Mouse (Mus musculus): ENCODE data around the gene Ccdc24.

The Ccdc24 gene

DNA sequence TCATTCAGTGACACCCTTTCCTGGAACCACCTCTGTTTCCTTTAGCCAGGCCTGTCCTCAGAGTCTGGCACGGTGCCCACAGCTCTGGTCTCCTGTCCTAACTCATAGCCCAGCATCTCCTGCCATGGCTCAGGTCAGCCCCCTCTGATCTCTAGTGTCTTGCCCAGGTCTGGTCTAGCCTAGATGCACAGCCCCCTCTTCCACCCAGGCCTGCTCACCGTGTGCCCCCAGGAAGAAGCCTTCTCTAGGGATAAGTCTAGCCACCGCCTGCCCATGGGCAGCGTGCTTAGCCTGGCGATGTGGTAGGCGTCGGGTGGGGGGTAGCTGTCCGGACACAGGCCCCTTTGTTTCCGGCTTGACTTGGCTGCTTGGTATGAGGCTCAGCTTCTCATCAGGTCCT is 17.2 kb downstream of the Ccdc24 start:
- no peak for DNase-seq (ENCODE audit: low spot score in 2 of 2)

DNA sequence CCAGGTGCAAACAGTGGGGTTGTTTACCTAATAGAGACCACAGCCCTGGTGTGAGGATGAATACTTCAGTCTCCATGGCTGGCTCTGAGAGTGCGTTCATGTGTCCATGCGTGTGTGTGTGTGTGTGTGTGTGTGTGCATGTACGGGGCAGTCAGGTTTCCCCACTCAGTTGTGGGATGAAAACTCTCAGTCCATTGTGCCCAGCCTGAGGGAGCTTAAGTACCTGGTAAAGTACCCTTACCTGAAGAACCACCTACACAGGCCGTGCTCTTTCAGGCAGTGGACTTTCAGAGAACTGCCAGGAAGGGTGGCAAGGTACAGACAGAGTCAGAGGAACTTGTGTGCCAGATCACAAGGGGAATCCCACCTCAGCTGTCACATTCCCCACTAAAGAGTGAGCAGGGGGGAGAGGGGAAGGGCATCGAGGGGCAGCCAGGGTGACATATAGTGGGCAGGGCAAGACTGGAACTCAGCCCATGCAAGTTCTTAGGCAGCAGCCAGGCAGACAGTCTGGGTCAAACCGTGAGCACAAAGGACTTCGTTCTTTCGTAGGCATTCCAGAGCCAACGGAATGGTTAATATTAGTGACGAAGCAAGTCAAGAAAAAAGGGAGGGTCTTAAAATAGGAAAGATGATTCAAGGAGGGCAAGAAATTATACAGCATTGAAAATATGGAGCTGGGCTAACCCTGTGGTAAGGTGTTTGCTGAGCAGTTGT is 20.0 kb downstream of the Ccdc24 start:
- no peak for DNase-seq (ENCODE audit: low spot score in 2 of 2)

DNA sequence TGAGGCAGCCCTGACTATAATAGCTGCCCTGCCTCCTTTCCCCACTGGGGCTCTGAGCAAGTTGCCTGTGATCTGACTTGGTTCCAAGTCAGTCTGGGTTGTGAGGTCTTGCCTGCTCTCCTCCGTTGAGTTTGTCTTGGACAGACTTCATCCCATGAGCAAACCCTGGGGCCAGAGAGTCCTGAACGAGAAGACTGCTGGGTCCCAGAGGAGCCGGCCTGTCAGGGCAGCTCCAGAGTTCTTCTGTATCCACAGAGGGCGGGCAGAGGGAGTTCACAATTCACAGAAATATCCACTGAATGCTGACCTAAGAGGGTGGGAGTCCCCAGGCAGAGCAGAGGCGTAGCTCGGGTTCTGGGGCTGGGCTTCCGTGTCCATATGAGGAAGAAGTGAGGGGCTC is 21.5 kb downstream of the Ccdc24 start:
- no peak for DNase-seq (ENCODE audit: low spot score in 2 of 2)

- no peak for DNase-seq (ENCODE audit: low spot score in 2 of 2)
These were observed 22.2 kb downstream of the Ccdc24 start for GRCm38 (mm10) chr4:117850176-117850575.

DNA sequence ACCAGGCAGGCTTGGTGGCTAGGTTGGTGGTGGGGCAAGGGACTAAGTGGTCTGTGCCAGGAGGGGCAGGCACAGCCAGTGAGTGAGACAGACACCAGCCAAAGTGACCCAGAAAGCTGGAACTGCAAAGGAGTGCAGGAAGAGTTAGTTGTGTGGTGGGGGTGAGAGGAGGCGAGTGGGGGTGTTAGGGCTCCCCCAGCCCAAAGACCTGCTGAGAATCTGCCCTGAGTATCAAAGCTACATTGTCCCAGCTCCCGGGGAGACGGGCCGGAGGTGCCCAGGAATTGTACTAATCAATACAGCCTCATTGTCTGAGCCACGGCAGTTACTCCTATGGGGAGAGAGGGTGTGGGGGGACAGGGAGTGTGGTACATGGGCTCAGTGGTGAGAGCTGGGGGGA is 22.9 kb downstream of the Ccdc24 start:
- DNase-seq (ENCODE audit: low spot score in 2 of 2), result no peak

GRCm38 (mm10) chr4:117849063-117849462 is 23.3 kb downstream of the Ccdc24 start:
- no peak for DNase-seq (ENCODE audit: low spot score in 2 of 2)

DNA sequence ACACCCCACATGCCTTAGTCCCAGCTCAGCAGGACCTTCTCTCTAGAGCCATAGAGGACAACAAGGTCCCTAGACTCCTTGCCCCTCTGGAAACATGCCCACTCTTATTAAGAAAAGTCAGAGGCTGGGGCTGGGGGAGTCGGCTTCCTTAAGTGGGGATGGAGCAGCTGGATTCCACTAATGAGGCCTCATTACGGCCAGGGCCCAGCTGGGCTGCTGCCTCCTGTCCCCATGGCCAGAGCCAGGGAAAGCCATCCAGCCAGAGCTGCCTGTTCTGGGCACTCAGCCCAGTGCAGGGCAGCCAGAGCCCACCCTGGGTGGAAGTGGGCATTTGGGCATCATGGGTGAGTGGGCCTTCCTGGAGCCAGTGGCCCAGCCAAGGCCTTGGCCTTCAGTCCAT is 25.3 kb downstream of the Ccdc24 start:
- DNase-seq (ENCODE audit: low spot score in 2 of 2), result no peak

DNA sequence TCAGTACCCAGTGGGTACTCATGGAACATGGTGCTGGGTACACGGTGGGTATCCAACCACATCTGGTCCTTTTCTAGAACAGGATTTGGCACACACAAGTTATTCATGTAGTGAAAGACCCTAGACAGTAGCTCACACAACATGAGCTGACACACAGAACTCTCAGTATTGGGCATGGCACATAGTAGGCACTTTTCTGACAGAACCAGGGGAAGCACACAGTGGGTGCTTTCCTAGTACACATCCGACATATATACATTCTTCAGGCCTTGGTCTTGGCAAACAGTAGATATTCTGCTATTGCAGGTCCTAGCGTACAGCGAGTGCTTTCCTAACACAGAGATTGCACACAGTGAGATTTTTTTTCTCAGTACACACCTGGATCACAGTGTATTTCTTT is 26.1 kb downstream of the Ccdc24 start:
- DNase-seq (ENCODE audit: low spot score in 2 of 2), result no peak

- DNase-seq (ENCODE audit: low spot score in 2 of 2), result no peak
These were observed 27.0 kb downstream of the Ccdc24 start for GRCm38 (mm10) chr4:117845316-117845715.

DNA sequence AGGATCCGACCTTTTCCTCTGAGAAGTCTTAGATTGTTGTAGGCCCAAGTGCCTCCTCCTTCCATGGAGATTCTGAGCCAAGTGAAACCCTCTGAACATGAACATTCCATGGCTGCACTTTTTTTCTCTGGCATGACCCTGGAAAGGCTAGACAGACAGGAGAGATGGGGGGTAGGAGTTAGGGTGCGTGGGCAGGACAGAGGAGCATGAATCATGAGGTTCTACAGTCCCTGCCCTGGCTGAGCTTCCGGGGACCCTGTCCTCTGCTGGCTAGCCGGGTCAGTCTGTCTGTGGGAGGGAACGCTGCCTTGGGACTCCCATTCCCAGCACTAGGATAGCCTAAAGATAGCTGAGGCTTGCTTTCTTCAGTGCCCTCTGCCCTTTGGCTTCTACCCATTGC is 27.9 kb downstream of the Ccdc24 start:
- DNase-seq (ENCODE audit: low spot score in 2 of 2), result no peak

GRCm38 (mm10) chr4:117843101-117843500 is 29.3 kb downstream of the Ccdc24 start:
- DNase-seq (ENCODE audit: low spot score in 2 of 2), result no peak

GRCm38 (mm10) chr4:117841566-117841965 is 30.8 kb downstream of the Ccdc24 start:
- no peak for DNase-seq (ENCODE audit: low spot score in 2 of 2)

GRCm38 (mm10) chr4:117840821-117841220 is 31.5 kb downstream of the Ccdc24 start:
- DNase-seq (ENCODE audit: low spot score in 2 of 2), result no peak

GRCm38 (mm10) chr4:117839366-117839765 is 33.0 kb downstream of the Ccdc24 start:
- DNase-seq (ENCODE audit: low spot score in 2 of 2), result no peak

DNA sequence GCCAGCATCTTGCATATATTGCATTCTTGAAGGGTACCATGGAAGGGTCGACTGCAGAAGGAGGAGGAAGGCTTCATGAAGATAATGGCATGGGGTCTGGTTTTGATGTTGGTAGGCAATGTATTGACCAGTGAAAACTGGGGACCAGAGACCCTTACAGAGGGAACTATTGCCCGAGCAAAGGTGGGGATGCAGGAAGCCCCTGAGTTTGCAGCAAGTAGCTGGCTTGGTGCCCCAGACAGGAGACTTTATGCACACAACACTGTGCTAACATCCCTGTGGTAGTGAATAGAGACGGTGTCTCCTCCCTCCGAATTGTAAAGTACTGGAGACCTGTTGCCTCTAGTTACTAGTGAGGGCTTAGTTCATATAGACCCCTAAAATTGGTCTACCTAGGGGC is 35.1 kb downstream of the Ccdc24 start:
- DNase-seq (ENCODE audit: low spot score in 2 of 2), result no peak

DNA sequence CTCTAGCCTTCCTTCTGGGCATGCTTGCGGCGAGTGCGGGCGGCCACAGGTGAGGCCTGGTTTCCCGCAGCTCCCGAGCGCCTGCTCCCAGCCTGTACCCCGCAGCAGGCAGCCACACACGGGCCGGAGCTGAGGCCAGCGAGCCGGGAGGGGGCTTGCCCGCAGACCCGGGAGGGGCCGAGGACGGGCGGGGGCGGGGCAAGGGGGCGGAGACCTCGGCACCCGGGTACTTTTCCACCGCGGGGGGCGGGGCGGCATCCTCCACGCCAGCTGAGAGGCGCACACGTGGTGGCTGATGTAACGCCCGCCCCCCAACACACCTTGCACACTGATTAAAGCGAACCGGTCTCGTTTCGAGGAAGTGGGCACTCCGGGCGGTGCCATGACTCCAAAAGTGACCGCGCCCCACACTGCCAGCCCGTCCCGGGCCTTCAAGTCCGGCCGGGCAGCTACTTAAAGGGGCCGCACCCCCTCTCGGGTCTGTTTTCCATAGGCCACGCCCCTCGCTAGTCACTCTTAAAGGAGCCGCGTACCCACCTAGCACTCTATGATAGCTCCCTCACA is 36.1 kb downstream of the Ccdc24 start:
- peak; percentile 62 to 81 for DNase-seq (ENCODE audit: low spot score in 2 of 2)

DNA sequence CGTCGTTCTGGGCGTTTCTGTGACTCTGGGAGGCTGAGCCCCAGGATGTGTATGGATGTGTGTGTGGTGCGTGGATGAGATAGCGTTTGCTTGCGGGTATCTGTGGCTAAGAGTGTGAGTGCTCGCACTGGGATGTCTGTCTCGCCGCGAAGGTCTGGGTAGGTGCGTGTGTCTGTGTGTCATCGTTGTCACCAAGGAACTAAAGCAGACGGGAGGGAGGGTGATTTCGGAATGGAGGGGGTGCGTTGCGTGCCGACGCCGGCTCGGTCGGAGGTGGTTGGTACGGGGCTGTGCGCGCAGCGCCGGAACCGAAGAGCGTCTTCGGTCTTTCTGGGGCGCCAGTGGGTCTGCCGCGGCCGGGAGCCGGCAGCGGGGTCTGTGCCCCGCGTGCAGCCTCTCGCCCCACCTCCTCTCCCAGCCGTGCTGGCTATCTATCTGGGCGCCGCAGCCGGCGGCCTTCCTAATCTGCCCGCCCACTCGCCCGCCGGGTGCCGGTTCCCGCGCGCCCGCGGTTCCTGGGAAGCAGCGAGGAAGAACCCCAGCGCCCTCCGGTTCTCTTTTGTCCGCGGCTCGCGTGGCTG is 36.7 kb downstream of the Ccdc24 start:
- DNase-seq (ENCODE audit: low spot score in 2 of 2), result peak in 1 of 2 experiments; percentile 21

GRCm38 (mm10) chr4:117834845-117835530 is 37.4 kb downstream of the Ccdc24 start:
- DNase-seq (ENCODE audit: low spot score in 2 of 2), result peak in 1 of 2 experiments; percentile 17

GRCm38 (mm10) chr4:117834457-117834844 is 37.9 kb downstream of the Ccdc24 start, which contains the start of gene Slc6a9:
Slc6a9 (plus strand) TSS chr4:117834506.
- no peak for DNase-seq (ENCODE audit: low spot score in 2 of 2)

DNA sequence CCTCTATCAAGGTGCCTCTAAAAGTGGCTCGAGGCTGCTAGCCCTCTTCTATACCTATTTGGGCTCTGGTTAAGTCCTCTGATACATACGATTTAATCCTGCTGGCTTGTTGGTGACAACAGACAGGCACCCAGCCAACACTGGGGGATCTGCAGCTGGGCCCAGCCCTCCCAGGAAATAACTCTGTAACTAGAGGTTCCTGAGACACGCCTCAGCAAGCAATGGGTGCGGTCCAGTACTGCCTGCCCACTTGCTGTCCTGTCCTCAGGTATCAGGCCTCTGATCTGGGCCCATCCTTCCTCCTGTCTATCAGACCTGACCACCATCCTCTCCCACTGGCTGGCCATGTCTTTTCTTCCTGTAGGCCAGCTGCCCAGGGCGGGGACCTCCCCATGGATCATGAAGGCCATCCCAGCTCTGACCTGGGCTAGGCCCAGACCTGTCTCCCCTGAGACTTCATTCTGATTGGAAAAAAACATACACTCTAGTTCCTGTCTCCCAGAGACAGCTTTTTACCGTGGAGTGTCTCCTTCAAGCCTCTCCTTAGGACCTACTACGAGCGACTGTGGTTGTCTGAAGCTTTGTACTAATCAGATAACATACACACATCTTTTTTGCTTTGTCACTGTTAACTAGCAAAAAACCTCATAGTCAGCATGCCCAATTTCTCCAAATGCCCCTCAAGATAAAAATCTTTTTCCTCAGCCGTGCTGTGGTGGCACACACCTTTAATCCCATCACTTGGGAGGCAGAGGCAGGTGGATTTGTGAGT is 40.3 kb downstream of the Ccdc24 start:
- no peak for DNase-seq (ENCODE audit: low spot score in 2 of 2)

DNA sequence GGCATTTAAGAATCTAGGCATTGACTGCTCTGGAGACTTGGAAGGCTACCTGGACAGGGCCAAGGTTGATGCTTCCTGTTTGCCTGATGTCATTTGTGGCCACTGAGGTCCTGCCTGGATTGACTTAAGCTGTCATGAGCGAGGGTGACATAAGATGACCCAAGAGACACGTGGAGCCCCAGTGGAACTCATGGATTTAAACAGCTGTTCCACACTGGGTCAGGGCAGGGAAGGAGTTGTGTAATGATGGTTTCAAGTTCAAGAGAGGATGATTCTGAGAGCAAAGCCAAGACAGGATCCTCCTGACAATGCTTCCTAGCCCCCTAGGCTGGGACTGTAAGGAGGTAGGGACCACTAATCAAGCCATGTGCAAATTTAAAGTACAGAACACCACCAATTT is 40.9 kb downstream of the Ccdc24 start:
- no peak for DNase-seq (ENCODE audit: low spot score in 2 of 2)

GRCm38 (mm10) chr4:117830801-117831200 is 41.6 kb downstream of the Ccdc24 start:
- DNase-seq (ENCODE audit: low spot score in 2 of 2), result no peak

Measured in natural killer cell, adult 2 months (primary cell).